Mouse (Mus musculus) neural tube, embryonic 11.5 days (tissue): Measurements from ENCODE around the gene Abca3. TPM values are rescaled to one million over a fixed set of nuclear protein-coding genes. Genes with fewer than 3 reads are reported as not detected.

ENCODE experiments used
- ATAC-seq: fragments of 200-750 bp; cut with Nextera tagmentation; 2 replicates; pipeline ENCODE4 v1.8.0; 2017; ENCODE audit warnings: moderate number of reproducible peaks, mild to moderate bottlenecking, moderate TSS enrichment, moderate library complexity; ENCODE audit not compliant: insufficient read depth, low FRiP score, low TSS enrichment
- DNase-seq: peaks from one replicate; pipeline ENCODE4 v3.0.0-alpha.2; 2015; ENCODE audit warnings: low spot score
- H3K27ac ChIP-seq: fragments of 300-500 bp; sonication (generic); 2 replicates; pipeline ENCODE4 v1.5.1; 2014; ENCODE audit warnings: low read depth, mild to moderate bottlenecking, low read length
- H3K27me3 ChIP-seq: fragments of 300-500 bp; sonication (generic); 2 replicates; pipeline ENCODE4 v1.6.1; 2014; ENCODE audit warnings: mild to moderate bottlenecking, low read length, mixed read lengths; ENCODE audit not compliant: control insufficient read depth, insufficient read depth
- H3K36me3 ChIP-seq: fragments of 300-500 bp; sonication (generic); 2 replicates; pipeline ENCODE4 v1.6.1; 2014; ENCODE audit warnings: mild to moderate bottlenecking, low read length, moderate library complexity, mixed read lengths; ENCODE audit not compliant: control insufficient read depth, insufficient read depth
- H3K4me1 ChIP-seq: fragments of 300-500 bp; sonication (generic); 2 replicates; pipeline ENCODE4 v1.6.1; 2014; ENCODE audit warnings: low read length, mixed read lengths; ENCODE audit not compliant: control insufficient read depth, insufficient read depth
- H3K4me2 ChIP-seq: fragments of 300-500 bp; sonication (generic); 2 replicates; pipeline ENCODE4 v1.6.1; 2014; ENCODE audit warnings: low read depth, mild to moderate bottlenecking, moderate library complexity
- H3K4me3 ChIP-seq: fragments of 300-500 bp; sonication (generic); 2 replicates; pipeline ENCODE4 v1.5.1; 2014; ENCODE audit warnings: low read depth, low read length
- H3K9ac ChIP-seq: fragments of 300-500 bp; sonication (generic); 2 replicates; pipeline ENCODE4 v1.6.1; 2014; ENCODE audit warnings: mild to moderate bottlenecking, low read length
- H3K9me3 ChIP-seq: fragments of 300-500 bp; sonication (generic); 2 replicates; pipeline ENCODE4 v1.6.1; 2016; ENCODE audit warnings: low read length; ENCODE audit not compliant: control insufficient read depth
- WGBS: fragments of 180-500 bp; shearing (Covaris S2); extraction: QIAGEN DNeasy Blood & Tissue Kit; methylation state at CpG from one replicate; pipeline ENCODE4 v1.1.7; 2014; 5-methylcytosine and 5-hydroxymethylcytosine counted together
- polyA plus RNA-seq: library from polyadenylated mRNA; unstranded; fragments of >200 nt; fragmentation: Nextera tagmentation; extraction: Ambion mirVana; gene quantifications from 2 replicates; pipeline ENCODE4 v1.2.1, GENCODE M21; 2014

Abca3 gene
- 15.3 and 20.1 TPM in 2 replicates for polyA plus RNA-seq

DNA sequence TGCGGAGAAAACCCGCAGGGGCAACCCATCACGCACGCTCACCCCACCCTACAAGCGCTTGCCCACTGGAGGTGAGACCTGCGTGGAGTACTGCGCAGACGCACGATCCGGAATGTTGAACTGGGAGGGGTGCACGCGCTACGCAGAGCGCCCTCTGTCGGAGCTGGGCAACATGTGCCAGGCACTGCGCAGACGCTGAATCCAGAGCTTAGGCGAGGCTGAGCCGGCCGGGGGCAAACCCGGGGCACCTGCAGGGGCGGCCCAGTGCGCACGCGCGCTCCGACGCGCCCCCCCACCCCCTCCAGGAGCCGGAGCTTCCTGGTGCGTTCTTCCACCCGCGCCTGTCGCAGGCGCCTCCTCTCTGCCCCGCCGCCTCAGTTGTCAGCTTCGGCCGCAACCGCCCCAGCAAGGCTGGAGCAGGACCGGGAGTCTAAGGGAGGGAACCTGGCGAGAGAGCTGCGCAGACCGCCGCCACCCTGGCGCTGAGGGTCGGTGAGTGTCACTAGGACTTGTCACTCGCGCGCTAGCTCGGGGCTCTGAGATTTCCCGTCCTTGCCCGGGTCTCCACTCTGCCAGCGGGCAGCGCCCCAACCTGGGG, at the start of gene Abca3:
Gene Abca3, plus strand, starts transcription at position 191 of the 598 bp plus-strand sequence.
- Histone ChIP-seq H3K27me3 (peaks cover 9% of the 10 kb centered on the region), H3K9me3 (no peaks in the 10 kb centered on the region), H3K4me2 (peak within 1 kb of the TSS; percentile 94), H3K27ac (peak within 1 kb of the TSS; percentile 54; the same call in 1 of the 2 replicates), H3K36me3 (no peaks in the 10 kb centered on the region), H3K4me3 (peak within 1 kb of the TSS; percentile 81), H3K4me1 (peaks cover 11% of the 10 kb centered on the region; the same call in 1 of the 2 replicates), H3K9ac (peak within 1 kb of the TSS; percentile 87)
- 0% methylated on average over 49 of the region's 55 CpGs for WGBS
- ATAC-seq (peak; percentile 93), DNase-seq (peak; percentile 97)

DNA sequence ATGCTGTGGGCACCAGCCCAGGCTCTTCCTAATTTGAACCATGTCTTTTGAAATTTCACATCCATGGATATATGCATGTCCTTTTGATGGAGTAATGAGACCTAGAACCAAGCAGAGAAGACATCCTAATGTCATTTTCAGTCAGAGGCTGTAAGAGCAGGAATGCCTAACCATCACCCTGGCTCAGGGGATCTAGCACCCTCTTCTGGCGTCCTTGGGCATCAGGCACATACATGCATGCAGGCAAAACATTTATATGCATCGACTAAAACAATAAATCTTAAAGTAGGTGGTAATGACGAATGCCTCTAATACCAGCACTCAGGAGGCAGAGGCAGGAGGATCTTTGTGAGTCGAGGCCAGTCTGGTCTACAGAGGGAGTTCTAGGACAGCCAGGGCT, 44.2 kb upstream of the Abca3 start:
- no peak for DNase-seq
- Histone ChIP-seq H3K27me3 (no peaks in the 10 kb centered on the region), H3K9ac (no peak overlapping the region), H3K9me3 (no peaks in the 10 kb centered on the region), H3K4me1 (no peaks in the 10 kb centered on the region), H3K36me3 (no peaks in the 10 kb centered on the region), H3K4me3 (no peak overlapping the region), H3K27ac (no peak overlapping the region), H3K4me2 (no peak overlapping the region)
- ATAC-seq: no peak
- WGBS: 49% methylated on average over 4 of the region's 4 CpGs

DNA sequence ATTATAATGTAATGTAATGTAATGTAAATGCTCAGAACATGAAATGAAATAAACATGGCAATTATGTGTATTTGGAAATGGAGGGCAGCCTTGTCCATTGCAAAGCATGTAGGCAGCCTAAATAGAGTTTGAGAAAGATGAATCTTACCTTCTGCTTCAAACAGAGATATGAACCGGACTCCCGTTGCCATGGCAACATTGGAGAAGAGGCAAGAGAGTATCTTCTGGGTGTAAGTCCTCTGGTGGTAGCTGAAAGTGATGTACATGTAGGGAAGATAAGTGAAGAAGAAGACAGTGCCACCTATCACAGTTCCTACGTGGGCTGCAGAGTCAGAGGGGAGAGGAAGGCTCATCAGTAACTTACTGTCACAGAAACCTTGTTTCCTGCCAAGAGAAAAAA, 30.9 kb upstream of the Abca3 start:
- no peak overlapping the region for H3K9ac ChIP-seq
- no peak overlapping the region for H3K27ac ChIP-seq
- no peak overlapping the region for H3K4me2 ChIP-seq
- H3K4me3 ChIP-seq: no peak overlapping the region
- ATAC-seq (no peak), DNase-seq (no peak)
- WGBS: 91% methylated on average over 3 of the region's 3 CpGs
- no peaks in the 10 kb centered on the region for H3K27me3 ChIP-seq
- no peaks in the 10 kb centered on the region for H3K4me1 ChIP-seq
- H3K36me3 ChIP-seq: no peaks in the 10 kb centered on the region
- H3K9me3 ChIP-seq: no peaks in the 10 kb centered on the region

- no peak overlapping the region for H3K4me2 ChIP-seq
- DNase-seq (no peak), ATAC-seq (no peak)
- no peaks in the 10 kb centered on the region for H3K36me3 ChIP-seq
- H3K9ac ChIP-seq: no peak overlapping the region
- no peaks in the 10 kb centered on the region for H3K27me3 ChIP-seq
- WGBS: 87% methylated on average over 10 of the region's 10 CpGs
- H3K4me3 ChIP-seq: no peak overlapping the region
- no peaks in the 10 kb centered on the region for H3K4me1 ChIP-seq
- H3K27ac ChIP-seq: no peak overlapping the region
- H3K9me3 ChIP-seq: no peaks in the 10 kb centered on the region
These were observed 26.7 kb upstream of the Abca3 start for GRCm38 (mm10) chr17:24325051-24325450.

DNA sequence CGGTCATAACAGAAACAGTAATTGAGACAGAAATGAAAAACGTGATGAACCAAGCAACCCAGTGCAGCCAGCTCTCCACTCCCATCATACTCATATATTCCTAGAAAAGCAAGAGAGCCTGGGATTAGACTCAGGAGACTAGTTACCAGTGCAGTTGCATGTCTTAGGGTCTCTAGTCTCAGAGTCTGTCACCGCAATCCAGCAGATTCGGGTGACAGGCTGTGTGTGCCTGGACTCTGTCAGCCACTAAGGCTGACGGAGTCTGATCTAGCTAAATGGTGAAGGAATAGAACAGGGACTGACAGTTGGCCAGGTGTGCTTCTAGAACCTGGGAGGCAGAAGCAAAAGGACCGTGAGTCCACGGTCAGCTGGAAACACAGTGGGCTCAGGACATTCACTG, 24.1 kb upstream of the Abca3 start:
- Histone ChIP-seq H3K36me3 (no peaks in the 10 kb centered on the region), H3K9me3 (no peaks in the 10 kb centered on the region), H3K27ac (no peak overlapping the region), H3K9ac (no peak overlapping the region), H3K4me1 (no peaks in the 10 kb centered on the region), H3K4me3 (no peak overlapping the region), H3K4me2 (no peak overlapping the region), H3K27me3 (no peaks in the 10 kb centered on the region)
- 76% methylated on average over 7 of the region's 7 CpGs for WGBS
- DNase-seq (no peak), ATAC-seq (no peak)

GRCm38 (mm10) chr17:24344672-24345071, 7.1 kb upstream of the Abca3 start:
- DNase-seq: no peak
- 89% methylated on average over 8 of the region's 8 CpGs for WGBS
- no peaks in the 10 kb centered on the region for H3K9me3 ChIP-seq
- no peaks in the 10 kb centered on the region for H3K27me3 ChIP-seq
- no peak for ATAC-seq
- H3K36me3 ChIP-seq: no peaks in the 10 kb centered on the region
- H3K27ac ChIP-seq: no peak overlapping the region
- no peak overlapping the region for H3K9ac ChIP-seq
- H3K4me1 ChIP-seq: no peaks in the 10 kb centered on the region
- H3K4me2 ChIP-seq: no peak overlapping the region
- no peak overlapping the region for H3K4me3 ChIP-seq

DNA sequence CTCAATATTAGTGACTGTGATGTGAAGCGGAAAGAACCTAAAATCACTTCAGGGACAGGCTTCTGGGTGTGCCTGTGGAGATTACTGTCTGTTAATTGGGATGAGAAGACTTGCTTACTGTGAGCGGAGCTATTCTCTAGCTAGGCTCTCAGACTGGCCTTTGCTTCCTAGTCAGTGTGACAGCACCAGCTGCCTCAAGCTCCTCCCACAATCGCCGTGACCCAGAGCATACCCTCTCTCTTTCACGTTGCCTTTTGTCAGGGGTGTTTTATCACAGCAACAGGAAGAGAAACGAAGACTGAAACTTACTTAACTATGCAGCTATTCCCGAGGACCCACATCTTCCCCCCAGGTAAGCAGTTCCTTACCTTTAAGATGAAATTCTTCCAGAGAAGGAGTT, 4.9 kb upstream of the Abca3 start:
- Histone ChIP-seq H3K4me3 (no peak overlapping the region), H3K9ac (no peak overlapping the region), H3K4me2 (no peak overlapping the region), H3K27ac (no peak overlapping the region), H3K36me3 (no peaks in the 10 kb centered on the region), H3K4me1 (0 out of 2 replicates have a peak, but pooled peaks cover 4% of the 10 kb centered on the region), H3K9me3 (no peaks in the 10 kb centered on the region), H3K27me3 (peaks cover 9% of the 10 kb centered on the region)
- DNase-seq (no peak), ATAC-seq (no peak)
- 52% methylated on average over 7 of the region's 7 CpGs for WGBS

DNA sequence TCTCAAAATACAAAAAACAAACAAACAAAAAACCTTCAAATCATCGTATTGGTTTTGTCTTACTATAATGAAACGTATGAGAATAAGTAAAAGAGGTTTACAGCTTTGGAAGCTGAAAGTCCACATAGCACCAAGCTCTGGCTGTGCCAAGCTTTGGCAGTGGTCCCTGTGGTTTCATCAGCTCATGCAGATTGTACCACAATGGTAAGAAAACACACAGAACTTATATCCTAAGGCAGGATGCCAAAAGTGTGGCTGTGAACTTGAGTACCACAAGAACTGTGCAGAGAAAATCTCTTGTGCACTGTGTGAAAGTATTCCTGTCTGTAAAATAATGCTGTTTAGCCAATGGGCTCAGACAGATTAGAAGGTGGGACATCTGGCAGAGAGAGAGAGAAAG, 2.6 kb upstream of the Abca3 start:
- Histone ChIP-seq H3K27ac (no peak overlapping the region), H3K4me1 (peaks cover 11% of the 10 kb centered on the region; the same call in 1 of the 2 replicates), H3K4me3 (no peak overlapping the region), H3K36me3 (no peaks in the 10 kb centered on the region), H3K4me2 (no peak overlapping the region), H3K9ac (no peak overlapping the region), H3K27me3 (peaks cover 9% of the 10 kb centered on the region), H3K9me3 (no peaks in the 10 kb centered on the region)
- no peak for DNase-seq
- WGBS: 76% methylated on average over 2 of the region's 2 CpGs
- no peak for ATAC-seq
